Mouse (Mus musculus) macrophage (primary cell): ENCODE results near the gene Megf9. TPM values are rescaled to one million over a fixed set of nuclear protein-coding genes. Genes with fewer than 3 reads are reported as not detected.

Experiments used
- H3K27ac ChIP-seq: fragments of 350-480 bp; formaldehyde crosslinking; 2 replicates; pipeline ENCODE4 v1.9.0; 2021
- H3K36me3 ChIP-seq: fragments of 350-480 bp; formaldehyde crosslinking; 2 replicates; pipeline ENCODE4 v1.9.0; 2021; ENCODE audit errors: inconsistent target
- H3K4me3 ChIP-seq: fragments of 350-480 bp; formaldehyde crosslinking; 2 replicates; pipeline ENCODE4 v1.9.0; 2021; ENCODE audit errors: inconsistent target
- H3K79me2 ChIP-seq: fragments of 350-480 bp; formaldehyde crosslinking; 2 replicates; pipeline ENCODE4 v1.9.0; 2021; ENCODE audit errors: inconsistent target
- WGBS: methylation state at CpG from one replicate; pipeline ENCODE4 v1.1.7; 2026; ENCODE audit warnings: inconsistent platforms; ENCODE audit not compliant: missing documents; 5-methylcytosine and 5-hydroxymethylcytosine counted together
- polyA plus RNA-seq: library from polyadenylated mRNA; stranded (reverse); fragments of 250-400 nt; gene quantifications from 3 replicates; pipeline ENCODE4 v1.2.4, GENCODE M21; 2018; ENCODE audit warnings: inconsistent platforms

Gene Megf9
- polyA plus RNA-seq, 1 experiment from 2014 or later = 39.9 TPM

DNA sequence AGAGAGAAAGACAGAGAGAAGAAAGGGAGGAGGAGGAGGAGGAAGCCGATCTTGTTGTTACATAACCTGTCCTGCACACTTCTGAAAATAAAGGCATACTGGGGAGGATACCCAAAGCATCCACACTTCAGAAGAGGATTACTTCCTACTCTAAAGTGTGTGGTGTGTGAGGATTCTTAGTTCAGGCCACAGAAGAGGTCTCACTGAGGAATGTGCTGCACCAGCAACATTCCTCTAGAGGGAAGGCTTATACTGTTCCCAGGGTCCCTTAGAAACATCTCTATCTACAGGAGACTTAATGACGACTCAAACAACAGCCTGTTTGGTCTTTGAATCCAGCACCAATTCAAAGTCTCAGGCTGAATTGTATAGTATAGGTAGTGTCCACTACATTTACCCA, 114.6 kb downstream of the Megf9 start:
- Histone ChIP-seq H3K36me3 (no peaks in the 10 kb centered on the region), H3K79me2 (no peaks in the 10 kb centered on the region), H3K4me3 (no peak overlapping the region), H3K27ac (no peak overlapping the region)
- WGBS = 86% methylated on average over 2 of the region's 2 CpGs

GRCm38 (mm10) chr4:70412126-70412525, 122.7 kb downstream of the Megf9 start:
- WGBS = 74% methylated on average over 2 of the region's 2 CpGs
- Histone ChIP-seq H3K4me3 (no peak overlapping the region), H3K27ac (peak overlapping the region; percentile 38; the same call in 1 of the 2 replicates), H3K79me2 (peaks cover 5% of the 10 kb centered on the region; the same call in 1 of the 2 replicates), H3K36me3 (no peaks in the 10 kb centered on the region)

DNA sequence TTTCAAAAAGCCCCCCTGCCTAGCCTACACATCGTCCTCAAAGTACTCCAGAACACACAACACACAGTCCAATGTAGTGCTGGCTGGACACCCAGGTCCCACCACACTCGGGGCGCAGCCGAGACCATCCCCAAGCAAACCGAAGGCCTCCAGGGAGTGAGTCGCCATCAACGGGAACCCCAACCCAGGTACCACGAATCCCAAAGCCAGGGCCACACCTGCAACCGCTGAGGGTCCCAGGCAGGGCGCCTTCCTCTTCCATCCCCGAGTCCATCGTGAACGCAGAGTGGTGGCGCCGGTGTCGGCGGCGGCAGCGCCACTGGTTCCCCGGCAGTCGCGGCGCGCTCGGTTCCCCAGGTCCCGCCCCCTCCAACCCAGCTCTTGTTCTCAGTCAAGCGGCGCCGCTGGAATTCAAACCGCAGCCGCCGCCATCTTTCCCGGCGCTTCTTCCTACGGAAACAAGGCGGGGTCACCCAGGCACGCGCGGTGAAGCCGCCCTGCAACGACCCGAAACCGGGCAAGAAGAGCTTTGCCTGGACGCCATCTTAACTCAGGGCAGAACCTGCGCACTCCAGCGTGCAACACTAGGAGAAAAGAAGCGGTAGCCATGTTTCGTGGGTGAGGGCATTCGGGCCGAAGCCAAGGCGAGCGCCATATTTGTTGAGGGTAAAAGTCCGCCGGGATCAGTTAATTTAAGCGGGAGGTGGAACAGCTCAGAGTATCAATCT, 124.6 kb downstream of the Megf9 start, which contains the start of gene Cdk5rap2:
TSS of gene Cdk5rap2 (minus strand) at position 450 of the 728 bp plus-strand sequence.
- WGBS = under 1% methylated on average over 55 of the region's 55 CpGs
- H3K79me2 ChIP-seq = peaks cover 5% of the 10 kb centered on the region; the same call in 1 of the 2 replicates
- H3K36me3 ChIP-seq = no peaks in the 10 kb centered on the region
- peak within 1 kb of the TSS; percentile 34 for H3K27ac ChIP-seq
- H3K4me3 ChIP-seq = peak within 1 kb of the TSS; percentile 82

DNA sequence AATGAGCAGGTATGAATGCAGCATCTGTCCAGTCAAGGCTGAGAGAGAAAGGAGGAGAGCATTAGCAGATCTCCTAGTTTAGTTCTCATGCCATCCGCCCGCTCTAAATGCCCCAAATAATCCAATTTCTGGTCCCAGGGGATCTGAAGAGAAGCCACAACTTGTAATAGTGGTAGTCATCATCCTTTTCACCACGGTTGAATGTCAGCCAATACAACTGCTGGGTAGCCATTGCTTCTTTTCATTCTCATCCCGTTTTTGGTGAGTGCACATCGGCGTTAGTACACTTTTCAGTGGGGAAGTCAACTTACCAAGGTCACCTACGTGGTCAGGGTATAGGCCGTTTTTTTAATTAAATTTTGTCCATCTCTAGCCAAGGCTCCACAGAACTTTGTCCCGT, 125.3 kb downstream of the Megf9 start:
- H3K27ac ChIP-seq = no peak overlapping the region
- 38% methylated on average over 9 of the region's 9 CpGs for WGBS
- peak overlapping the region; percentile 82 for H3K4me3 ChIP-seq
- H3K79me2 ChIP-seq = peaks cover 5% of the 10 kb centered on the region; the same call in 1 of the 2 replicates
- H3K36me3 ChIP-seq = no peaks in the 10 kb centered on the region

DNA sequence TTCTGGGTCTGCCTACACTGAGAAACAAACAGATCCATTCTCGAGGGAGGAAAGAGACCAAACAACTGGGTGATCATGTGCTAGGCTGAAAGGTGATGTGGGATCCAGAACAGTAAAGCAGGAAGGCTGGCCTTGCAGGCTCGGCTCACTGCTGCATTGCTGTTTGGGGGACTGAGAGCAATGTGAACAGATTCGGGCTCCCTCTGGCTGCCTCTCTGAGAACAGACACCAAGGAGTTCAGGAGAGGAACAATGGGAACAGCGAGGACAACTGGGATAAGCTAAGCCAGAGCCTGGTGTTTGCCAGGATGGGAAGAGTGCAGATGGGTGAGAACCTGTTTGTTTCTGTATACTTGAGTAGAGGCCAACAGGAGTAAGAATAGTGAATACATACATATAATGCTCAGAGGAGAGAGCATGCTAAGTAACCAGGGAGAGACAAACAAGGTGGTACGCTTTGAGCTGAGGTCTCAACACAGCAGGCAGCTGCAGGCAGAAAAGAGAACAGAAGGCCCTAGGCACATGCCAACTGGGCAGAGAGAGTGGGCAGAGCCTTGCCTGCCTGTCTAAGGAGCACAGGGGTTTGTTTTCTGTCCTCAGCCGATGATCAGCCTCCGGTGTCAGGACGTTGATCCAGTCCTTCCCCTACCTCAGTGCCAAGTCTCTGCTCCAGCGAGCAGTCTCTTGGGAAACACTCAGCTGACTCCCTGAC, 132.5 kb downstream of the Megf9 start:
- Histone ChIP-seq H3K36me3 (no peaks in the 10 kb centered on the region), H3K79me2 (peaks cover 1% of the 10 kb centered on the region; the same call in 1 of the 2 replicates), H3K4me3 (no peak overlapping the region), H3K27ac (no peak overlapping the region)
- WGBS = 90% methylated on average over 9 of the region's 9 CpGs

DNA sequence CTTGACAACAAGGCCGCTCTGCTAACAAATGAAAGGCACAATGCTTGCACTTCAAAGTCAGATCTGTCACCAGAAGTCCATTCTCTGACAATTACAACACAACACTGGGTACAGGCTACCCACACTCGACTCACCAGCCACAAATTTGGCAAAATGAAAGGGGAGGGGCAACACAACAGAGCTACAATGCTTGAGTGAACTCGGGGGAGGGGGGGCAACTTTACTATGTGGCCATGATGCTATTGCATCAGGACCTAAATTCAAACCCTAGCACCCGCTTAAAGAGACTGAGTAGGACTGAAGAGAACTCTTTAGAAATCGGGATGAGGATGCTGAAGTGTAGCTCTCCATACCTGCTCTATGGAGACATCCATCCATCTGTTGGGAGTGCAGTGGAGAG, 135.3 kb downstream of the Megf9 start:
- H3K4me3 ChIP-seq = no peak overlapping the region
- H3K79me2 ChIP-seq = no peaks in the 10 kb centered on the region
- H3K36me3 ChIP-seq = no peaks in the 10 kb centered on the region
- 78% methylated on average over 5 of the region's 5 CpGs for WGBS
- no peak overlapping the region for H3K27ac ChIP-seq

- 100% methylated on average over 2 of the region's 2 CpGs for WGBS
- Histone ChIP-seq H3K79me2 (no peaks in the 10 kb centered on the region; the same call in 1 of the 2 replicates), H3K27ac (no peak overlapping the region), H3K36me3 (no peaks in the 10 kb centered on the region), H3K4me3 (no peak overlapping the region)
Observed at GRCm38 (mm10) chr4:70399074-70399473, 135.7 kb downstream of the Megf9 start.

- Histone ChIP-seq H3K36me3 (no peaks in the 10 kb centered on the region), H3K27ac (no peak overlapping the region), H3K79me2 (no peaks in the 10 kb centered on the region; the same call in 1 of the 2 replicates), H3K4me3 (no peak overlapping the region)
- 84% methylated on average over 4 of the region's 4 CpGs for WGBS
Observed at GRCm38 (mm10) chr4:70398088-70398487, 136.7 kb downstream of the Megf9 start.

DNA sequence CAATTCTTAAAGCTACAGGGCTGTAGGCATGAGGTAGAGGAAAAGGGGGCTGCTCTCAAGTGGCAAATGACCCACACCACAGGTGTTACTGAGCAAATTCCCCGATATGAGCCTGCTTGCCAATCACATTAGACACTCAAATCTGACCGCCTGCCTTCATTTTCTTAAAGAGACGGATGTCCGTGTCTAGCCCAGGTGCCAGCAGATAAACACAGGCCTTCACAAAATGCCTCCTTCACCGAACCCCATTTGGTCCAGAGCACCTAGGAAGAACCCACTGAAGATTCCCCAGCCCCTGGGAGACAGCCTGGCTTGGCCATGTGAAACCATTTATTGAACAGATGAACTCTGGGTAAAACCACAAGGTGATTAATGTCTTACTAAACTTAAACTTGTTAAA, 138.1 kb downstream of the Megf9 start:
- Histone ChIP-seq H3K4me3 (no peak overlapping the region), H3K79me2 (no peaks in the 10 kb centered on the region; the same call in 1 of the 2 replicates), H3K36me3 (no peaks in the 10 kb centered on the region), H3K27ac (no peak overlapping the region)
- WGBS = 97% methylated on average over 5 of the region's 5 CpGs

DNA sequence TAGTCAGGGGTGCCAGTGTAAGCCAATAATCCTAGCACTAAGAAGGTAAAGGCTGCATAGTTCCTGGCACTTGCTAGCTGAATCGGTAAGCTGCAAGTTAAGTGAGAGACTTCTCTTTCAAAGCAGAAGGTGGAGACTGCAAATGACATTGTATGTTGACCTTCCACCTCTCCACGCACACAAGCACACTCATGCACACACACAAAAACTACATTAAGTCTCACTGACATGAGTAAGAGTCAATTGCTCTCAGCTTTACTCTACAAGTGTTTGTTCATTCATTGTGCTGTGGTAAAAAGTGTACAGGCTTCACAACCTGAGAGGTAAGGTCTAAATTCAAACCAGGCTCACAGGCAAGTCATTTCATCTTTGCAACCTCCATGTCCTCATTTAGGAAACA, 140.1 kb downstream of the Megf9 start:
- no peak overlapping the region for H3K27ac ChIP-seq
- WGBS = 100% methylated on average over 2 of the region's 2 CpGs
- H3K36me3 ChIP-seq = no peaks in the 10 kb centered on the region
- H3K4me3 ChIP-seq = no peak overlapping the region
- no peaks in the 10 kb centered on the region; the same call in 1 of the 2 replicates for H3K79me2 ChIP-seq

- Histone ChIP-seq H3K79me2 (no peaks in the 10 kb centered on the region; the same call in 1 of the 2 replicates), H3K27ac (no peak overlapping the region), H3K4me3 (no peak overlapping the region), H3K36me3 (no peaks in the 10 kb centered on the region)
- WGBS = 99% methylated on average over 11 of the region's 11 CpGs
Observed at GRCm38 (mm10) chr4:70391760-70392372, 142.9 kb downstream of the Megf9 start.

DNA sequence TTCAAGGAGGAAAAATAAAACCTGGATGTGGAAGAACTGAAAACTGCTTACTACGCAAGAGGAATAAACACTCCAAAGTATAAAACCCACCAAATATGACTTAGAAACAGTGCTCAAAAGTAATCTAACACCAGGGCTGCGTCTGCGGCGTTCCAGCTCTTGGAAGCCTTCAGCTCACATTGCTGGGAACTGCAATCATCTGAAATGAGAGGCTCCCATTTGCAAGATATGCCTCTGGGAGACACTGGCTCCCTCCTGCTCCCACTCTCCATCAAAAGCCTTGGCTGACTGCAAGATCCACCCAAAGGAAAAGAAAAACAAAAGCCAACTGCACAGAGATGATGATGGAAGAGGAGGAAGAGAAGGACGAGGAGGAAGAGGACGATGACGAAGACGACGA, 143.7 kb downstream of the Megf9 start:
- no peaks in the 10 kb centered on the region; the same call in 1 of the 2 replicates for H3K79me2 ChIP-seq
- no peak overlapping the region for H3K4me3 ChIP-seq
- no peaks in the 10 kb centered on the region for H3K36me3 ChIP-seq
- H3K27ac ChIP-seq = no peak overlapping the region
- WGBS = 92% methylated on average over 9 of the region's 9 CpGs

DNA sequence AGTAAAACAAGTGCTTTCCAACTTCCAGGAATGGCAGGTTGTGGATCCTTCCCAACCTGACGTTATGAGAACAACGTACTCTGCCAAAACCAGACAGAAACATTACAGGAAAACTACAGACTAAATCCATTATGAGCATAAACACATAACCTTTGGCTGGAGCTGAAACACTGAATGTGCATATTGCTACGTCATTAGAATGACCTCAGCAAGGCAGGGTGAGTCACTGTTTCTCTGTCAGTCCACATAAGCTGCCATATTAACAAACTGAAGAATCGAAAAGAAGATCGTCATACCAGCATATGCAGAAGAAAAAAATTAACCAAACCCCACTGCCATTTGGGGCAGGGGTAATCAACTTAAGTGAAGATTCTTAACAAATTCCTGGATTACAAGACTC, 148.6 kb downstream of the Megf9 start:
- Histone ChIP-seq H3K36me3 (no peaks in the 10 kb centered on the region), H3K79me2 (no peaks in the 10 kb centered on the region), H3K27ac (no peak overlapping the region), H3K4me3 (no peak overlapping the region)
- WGBS = 96% methylated on average over 5 of the region's 5 CpGs

GRCm38 (mm10) chr4:70377359-70377758, 157.4 kb downstream of the Megf9 start:
- Histone ChIP-seq H3K4me3 (no peak overlapping the region), H3K79me2 (no peaks in the 10 kb centered on the region), H3K36me3 (no peaks in the 10 kb centered on the region), H3K27ac (no peak overlapping the region)
- 95% methylated on average over 4 of the region's 4 CpGs for WGBS
